Mouse (Mus musculus) right cerebral cortex, postnatal 14 days (tissue): ENCODE measurements around the gene Tspan18.
A peak's percentile ranks its signal among the peaks of the same experiment; 100 is the strongest.

Experiments
- DNase-seq: peaks from one replicate; pipeline ENCODE4 v3.0.0; 2022

Tspan18 gene

DNA sequence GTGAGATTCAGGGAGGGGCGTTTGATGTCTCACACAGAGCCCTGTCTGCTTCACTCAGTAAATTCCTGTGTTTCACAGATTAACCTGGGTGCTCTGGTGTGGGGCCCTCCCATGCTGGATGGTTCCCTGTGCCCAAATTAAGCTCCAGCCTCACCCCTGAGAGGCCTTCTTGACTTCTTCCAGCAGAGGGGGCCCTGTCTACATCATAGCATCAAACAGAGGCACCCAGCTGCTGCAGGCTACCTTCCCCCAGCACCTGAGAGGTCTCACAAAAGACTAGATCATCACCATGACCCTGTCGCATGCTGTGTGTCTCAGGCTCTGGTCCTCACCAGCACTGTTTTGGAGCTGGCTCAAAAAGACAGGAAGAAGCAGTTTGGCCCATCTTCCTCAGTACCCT, 121.9 kb downstream of the Tspan18 start:
- no peak for DNase-seq

DNA sequence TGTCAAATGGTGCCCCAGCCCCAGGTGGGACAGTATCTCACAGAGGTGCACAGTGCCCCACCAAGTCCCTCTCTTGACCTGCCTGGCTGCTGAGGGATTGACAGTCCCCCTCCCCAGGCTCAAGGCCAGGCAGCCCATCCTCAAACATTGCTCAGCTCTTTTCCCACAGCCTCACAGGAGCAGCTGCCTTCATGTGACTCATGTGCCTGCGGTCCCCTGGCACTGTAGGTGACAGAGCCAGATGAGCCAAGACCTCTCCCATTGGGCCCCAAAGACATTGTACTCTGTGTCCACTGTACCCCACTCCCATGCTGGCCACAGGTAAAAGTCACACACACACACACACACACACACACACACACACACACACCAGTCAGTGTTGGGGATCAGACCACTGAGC, 128.2 kb downstream of the Tspan18 start:
- no peak for DNase-seq

DNA sequence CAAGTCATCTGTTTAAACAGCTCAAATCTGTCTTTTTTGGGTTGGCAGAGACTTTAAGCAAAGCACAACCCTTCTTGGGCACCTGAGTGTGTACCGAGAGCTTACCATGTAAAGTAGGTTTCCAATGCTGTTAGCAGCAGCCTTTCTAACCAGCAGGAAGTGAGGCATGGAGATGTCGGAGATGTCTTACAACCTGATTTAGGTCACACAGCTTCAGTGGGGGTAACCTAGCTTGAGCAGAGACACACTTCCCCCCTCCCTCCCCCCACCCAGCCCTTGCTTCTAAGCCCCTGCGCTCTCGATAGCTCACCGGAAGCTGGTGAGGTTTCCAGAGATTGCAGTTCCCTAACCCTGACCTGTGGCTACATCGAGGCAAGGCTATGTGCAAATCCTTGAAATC, 129.7 kb downstream of the Tspan18 start:
- no peak for DNase-seq

DNA sequence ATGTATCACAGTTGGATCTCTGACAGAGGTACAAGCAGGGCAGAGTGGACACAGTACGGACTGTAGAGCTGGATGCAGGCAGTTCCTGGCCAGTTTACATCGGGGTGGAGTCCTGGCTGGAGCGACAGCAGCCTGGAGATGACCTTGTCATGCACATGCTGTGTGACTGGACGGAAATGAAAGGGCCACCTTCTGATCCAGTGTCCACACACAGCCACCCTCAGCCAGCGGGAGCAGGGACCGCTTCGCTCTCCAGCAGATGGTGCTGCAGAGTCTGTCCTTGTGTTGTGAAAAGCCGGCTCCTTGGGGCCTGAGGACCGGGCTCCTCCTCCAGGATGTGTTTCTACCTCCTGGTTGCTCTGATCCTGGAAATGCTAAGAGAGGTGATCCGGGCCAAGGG, 130.6 kb downstream of the Tspan18 start:
- DNase-seq = peak; percentile 72

DNA sequence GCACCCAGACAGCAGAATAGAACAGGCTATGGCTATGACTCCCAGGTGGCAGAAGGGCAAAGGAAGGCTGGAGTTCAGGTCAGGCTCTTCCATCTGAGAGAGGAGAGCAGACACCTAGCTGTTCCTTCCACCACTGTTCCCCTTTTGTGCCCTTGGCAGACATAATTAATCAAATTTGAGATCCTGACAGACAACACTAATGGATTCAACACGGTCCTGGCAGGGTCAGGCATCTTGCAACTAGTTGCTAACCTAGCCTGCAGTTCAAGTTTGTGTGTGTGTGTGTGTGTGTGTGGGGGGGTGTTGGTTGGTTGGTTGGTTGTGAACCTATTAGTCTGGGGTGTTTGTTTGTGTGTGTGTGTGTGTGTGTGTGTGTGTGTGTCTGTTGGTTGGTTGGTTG, 131.5 kb downstream of the Tspan18 start:
- no peak for DNase-seq

GRCm38 (mm10) chr2:93201997-93202396, 132.3 kb downstream of the Tspan18 start:
- DNase-seq = no peak

DNA sequence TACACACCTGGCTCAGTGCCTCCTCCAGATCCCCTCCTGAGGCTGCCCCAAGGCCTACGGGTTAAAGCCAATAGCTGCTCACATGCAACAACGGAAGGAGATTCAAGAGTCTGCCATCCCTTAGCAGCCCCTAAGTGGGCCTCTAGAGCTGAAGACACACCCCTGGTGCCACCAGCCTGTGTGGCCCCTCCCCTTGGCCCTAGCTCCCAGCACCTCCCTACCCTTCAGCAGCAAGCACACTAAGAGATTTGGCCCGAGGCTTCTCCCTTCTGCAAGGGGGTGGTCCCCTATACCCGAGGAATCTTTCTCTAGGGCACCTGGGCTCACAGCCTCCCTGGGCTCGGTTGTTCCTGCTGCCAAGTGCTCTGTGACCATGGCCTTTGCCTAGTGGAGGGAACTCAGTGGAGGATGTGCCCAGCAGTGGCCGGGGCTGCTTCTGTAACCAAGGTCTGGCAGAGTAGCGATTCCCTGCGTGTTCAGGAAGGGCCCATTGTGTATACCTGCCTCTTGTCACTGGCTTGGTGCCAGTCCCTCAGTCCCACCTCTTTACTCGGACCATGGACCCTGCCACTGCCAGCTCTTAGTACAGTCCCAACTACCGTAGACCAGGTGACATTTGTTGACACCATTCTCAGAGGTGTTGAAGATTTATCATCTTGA, 133.5 kb downstream of the Tspan18 start:
- DNase-seq = no peak

- peak; percentile 47 for DNase-seq
Observed at GRCm38 (mm10) chr2:93199531-93199974, 134.8 kb downstream of the Tspan18 start.

GRCm38 (mm10) chr2:93198846-93199245, 135.5 kb downstream of the Tspan18 start:
- peak; percentile 96 for DNase-seq

GRCm38 (mm10) chr2:93193806-93194205, 140.5 kb downstream of the Tspan18 start:
- no peak for DNase-seq

- no peak for DNase-seq
Observed at GRCm38 (mm10) chr2:93192671-93193080, 141.6 kb downstream of the Tspan18 start.

GRCm38 (mm10) chr2:93192182-93192560, 142.1 kb downstream of the Tspan18 start:
- no peak for DNase-seq

DNA sequence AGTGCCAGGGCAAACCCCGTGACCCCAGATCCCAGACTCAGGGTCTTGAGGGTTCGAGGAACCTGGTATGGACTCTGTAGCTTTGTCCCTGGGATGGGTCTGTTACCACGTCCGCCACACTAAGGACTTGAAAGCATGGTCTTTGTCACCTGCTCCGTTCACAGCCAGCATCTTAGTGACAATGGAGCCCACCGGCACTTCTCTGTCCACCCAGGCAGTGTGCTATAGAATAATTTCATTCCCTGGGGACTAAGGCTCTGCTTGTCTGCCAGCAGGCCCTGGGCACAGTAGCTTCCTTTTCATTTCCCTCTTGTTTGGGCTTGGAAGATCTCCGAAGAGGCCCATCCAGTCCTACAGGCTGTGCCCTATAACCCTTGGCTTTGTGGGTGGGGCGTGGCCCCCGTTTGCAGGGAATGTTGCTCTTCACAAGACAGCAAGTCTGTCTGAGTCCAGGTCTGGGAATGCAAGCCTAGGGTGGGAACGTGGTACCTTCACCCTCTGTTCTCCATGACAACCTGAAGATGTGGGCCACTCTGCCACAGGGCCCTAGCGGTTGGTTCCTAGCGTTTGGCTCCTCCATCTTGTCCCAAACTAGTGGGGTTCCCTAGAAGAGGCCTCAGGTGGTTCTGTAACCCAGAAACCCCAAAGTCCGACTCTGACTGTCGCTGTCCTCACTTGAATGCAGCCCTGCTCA, 142.7 kb downstream of the Tspan18 start:
- DNase-seq = no peak

DNA sequence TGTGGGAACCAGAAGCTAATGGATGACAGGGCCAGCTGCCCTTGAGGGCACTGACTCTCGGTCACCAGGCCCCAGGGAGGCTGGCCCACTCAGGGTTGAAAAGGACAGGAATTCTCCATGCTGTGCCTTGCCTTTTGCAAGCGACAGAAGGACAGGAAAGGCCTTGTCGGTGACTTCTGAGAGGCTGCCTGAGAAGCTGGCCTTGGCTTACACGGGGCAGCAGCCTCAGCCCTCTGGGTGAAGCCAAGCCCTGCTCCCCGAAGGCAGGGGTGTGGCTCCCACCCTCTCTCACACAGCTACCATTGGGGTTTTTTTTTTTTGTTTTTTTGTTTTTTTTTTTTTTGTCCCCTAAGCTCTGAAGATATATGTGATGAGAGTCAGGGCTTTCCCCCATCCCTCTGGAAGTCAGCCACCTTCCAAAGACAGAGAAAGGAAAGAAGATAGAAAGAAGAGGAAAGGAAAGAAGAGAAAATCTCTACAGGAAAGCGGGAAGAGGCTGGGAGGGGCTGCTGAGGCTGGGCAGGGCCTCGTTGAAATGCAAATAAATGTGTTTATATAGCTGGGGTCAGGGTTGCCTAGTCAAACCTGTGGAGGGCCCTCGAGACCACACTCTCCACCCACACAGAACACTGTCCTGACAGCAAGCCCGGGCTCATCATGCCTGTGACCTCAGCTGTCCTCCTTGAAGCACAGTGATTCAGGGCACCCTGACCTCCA, 143.4 kb downstream of the Tspan18 start:
- no peak for DNase-seq

- DNase-seq = peak; percentile 55
Observed at GRCm38 (mm10) chr2:93188761-93189458, 145.4 kb downstream of the Tspan18 start.

GRCm38 (mm10) chr2:93188020-93188760, 146.1 kb downstream of the Tspan18 start:
- no peak for DNase-seq

GRCm38 (mm10) chr2:93187323-93187996, 146.8 kb downstream of the Tspan18 start, which contains the start of gene Trp53i11:
Trp53i11 (plus strand) TSS chr2:93187548.
- DNase-seq = peak; percentile 77

GRCm38 (mm10) chr2:93182859-93183258, 151.4 kb downstream of the Tspan18 start:
- DNase-seq = no peak

- DNase-seq = peak; percentile 57
Observed at GRCm38 (mm10) chr2:93180077-93180844, 154.0 kb downstream of the Tspan18 start.

DNA sequence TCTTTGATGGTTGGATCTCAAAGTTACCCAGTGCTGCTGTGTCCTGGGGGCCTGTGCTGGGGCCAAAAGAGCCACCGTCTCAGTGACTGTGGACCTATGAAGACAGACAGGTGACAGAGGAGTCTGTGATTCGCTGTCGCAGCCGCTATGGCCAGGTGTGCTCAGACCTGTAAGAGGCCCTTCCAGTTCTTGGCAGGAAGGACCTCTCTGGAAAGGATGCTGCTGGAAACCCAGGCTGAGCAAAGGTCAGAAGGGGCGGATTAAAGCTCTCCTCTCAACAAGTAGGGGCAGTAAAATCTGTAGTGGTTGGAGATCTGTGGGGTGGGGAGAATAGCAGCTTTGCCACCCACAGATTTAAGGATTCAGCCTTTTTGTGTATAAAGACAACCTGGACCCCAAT, 154.7 kb downstream of the Tspan18 start:
- DNase-seq = no peak

DNA sequence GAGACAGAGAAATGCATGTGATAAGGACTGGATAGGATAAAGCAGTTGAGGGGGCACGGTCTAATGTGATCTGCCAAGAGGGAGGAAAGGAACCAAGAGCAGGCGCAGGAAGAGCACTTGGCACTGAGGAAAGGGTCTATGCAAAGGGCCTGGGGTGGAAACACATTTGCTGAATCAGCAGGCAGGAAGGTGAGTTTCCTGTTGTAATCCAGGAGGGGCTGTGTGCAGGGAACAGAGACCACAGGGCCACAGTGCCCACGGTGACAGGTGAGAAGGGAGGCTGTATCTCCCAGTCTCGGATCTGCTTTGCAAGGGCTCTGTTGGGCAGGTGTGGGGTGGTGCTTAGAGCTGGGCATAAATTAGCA, 156.0 kb downstream of the Tspan18 start:
- no peak for DNase-seq
